Mouse (Mus musculus): ENCODE measurements around the gene Swsap1. TPM values are rescaled to one million over a fixed set of nuclear protein-coding genes. Genes with fewer than 3 reads are reported as not detected.
A peak's percentile ranks its signal among the peaks of the same experiment; 100 is the strongest.

Swsap1 gene
- polyA plus RNA-seq, 1 experiment from 2014 or later: 11.7 TPM

- peak overlapping the region; percentile 85 for H3K27ac ChIP-seq (ENCODE audit: low read depth)
- H3K4me2 ChIP-seq (ENCODE audit: low read length): peak overlapping the region; percentile 61
- peak overlapping the region; percentile 73 for H3K4me3 ChIP-seq (ENCODE audit: low read depth, low read length)
- no peaks in the 10 kb centered on the region; the same call in 1 of the 2 replicates for H3K4me1 ChIP-seq (replicated peaks; ENCODE audit: control insufficient read depth, insufficient read depth, low read length)
- DNase-seq (ENCODE audit: low spot score) (no peak), ATAC-seq (replicated peaks; ENCODE audit: low FRiP score, low TSS enrichment, low read depth) (peak; percentile 65)
- WGBS: 2% methylated on average over 18 of the region's 18 CpGs
- H3K9me3 ChIP-seq (ENCODE audit: control insufficient read depth, low read length): no peaks in the 10 kb centered on the region
- peaks cover 9% of the 10 kb centered on the region for H3K27me3 ChIP-seq (replicated peaks; ENCODE audit: control insufficient read depth, insufficient read depth, low read length)
- peak overlapping the region; percentile 79 for H3K9ac ChIP-seq (ENCODE audit: low read length)
- H3K36me3 ChIP-seq (ENCODE audit: control insufficient read depth, insufficient read depth, low read length): no peaks in the 10 kb centered on the region
Observed at GRCm38 (mm10) chr9:21955225-21955569, 358 bp upstream of the Swsap1 start.

GRCm38 (mm10) chr9:21958372-21958771 lies 2.8 kb downstream of the Swsap1 start:
- no peak overlapping the region for H3K27ac ChIP-seq (ENCODE audit: low read depth)
- no peaks in the 10 kb centered on the region for H3K9me3 ChIP-seq (ENCODE audit: control insufficient read depth, low read length)
- ATAC-seq (replicated peaks; ENCODE audit: low FRiP score, low TSS enrichment, low read depth): no peak
- H3K9ac ChIP-seq (ENCODE audit: low read length): no peak overlapping the region
- H3K27me3 ChIP-seq (replicated peaks; ENCODE audit: control insufficient read depth, insufficient read depth, low read length): peaks cover 39% of the 10 kb centered on the region
- H3K36me3 ChIP-seq (ENCODE audit: control insufficient read depth, insufficient read depth, low read length): no peaks in the 10 kb centered on the region
- WGBS: 80% methylated on average over 5 of the region's 5 CpGs
- H3K4me1 ChIP-seq (replicated peaks; ENCODE audit: control insufficient read depth, insufficient read depth, low read length): peaks cover 12% of the 10 kb centered on the region; the same call in 1 of the 2 replicates
- H3K4me2 ChIP-seq (ENCODE audit: low read length): no peak overlapping the region
- no peak overlapping the region for H3K4me3 ChIP-seq (ENCODE audit: low read depth, low read length)
- no peak for DNase-seq (ENCODE audit: low spot score)

- ATAC-seq (replicated peaks; ENCODE audit: low FRiP score, low TSS enrichment, low read depth) (no peak), DNase-seq (ENCODE audit: low spot score) (no peak)
- H3K27ac ChIP-seq (ENCODE audit: low read depth): no peak overlapping the region
- WGBS: 88% methylated on average over 7 of the region's 7 CpGs
- H3K9ac ChIP-seq (ENCODE audit: low read length): no peak overlapping the region
- no peaks in the 10 kb centered on the region for H3K9me3 ChIP-seq (ENCODE audit: control insufficient read depth, low read length)
- H3K36me3 ChIP-seq (ENCODE audit: control insufficient read depth, insufficient read depth, low read length): no peaks in the 10 kb centered on the region
- no peak overlapping the region for H3K4me2 ChIP-seq (ENCODE audit: low read length)
- H3K4me3 ChIP-seq (ENCODE audit: low read depth, low read length): no peak overlapping the region
- peaks cover 15% of the 10 kb centered on the region; the same call in 1 of the 2 replicates for H3K4me1 ChIP-seq (replicated peaks; ENCODE audit: control insufficient read depth, insufficient read depth, low read length)
- H3K27me3 ChIP-seq (replicated peaks; ENCODE audit: control insufficient read depth, insufficient read depth, low read length): peaks cover 43% of the 10 kb centered on the region
Observed at GRCm38 (mm10) chr9:21959244-21959643, 3.7 kb downstream of the Swsap1 start.

GRCm38 (mm10) chr9:21960135-21960534 lies 4.6 kb downstream of the Swsap1 start:
- peaks cover 43% of the 10 kb centered on the region for H3K27me3 ChIP-seq (replicated peaks; ENCODE audit: control insufficient read depth, insufficient read depth, low read length)
- H3K27ac ChIP-seq (ENCODE audit: low read depth): no peak overlapping the region
- H3K9ac ChIP-seq (ENCODE audit: low read length): no peak overlapping the region
- no peaks in the 10 kb centered on the region for H3K9me3 ChIP-seq (ENCODE audit: control insufficient read depth, low read length)
- H3K4me2 ChIP-seq (ENCODE audit: low read length): 0 out of 2 replicates have a peak overlapping the region, but pooled peaks have one; percentile 4
- ATAC-seq (replicated peaks; ENCODE audit: low FRiP score, low TSS enrichment, low read depth) (no peak), DNase-seq (ENCODE audit: low spot score) (no peak)
- H3K4me3 ChIP-seq (ENCODE audit: low read depth, low read length): no peak overlapping the region
- peaks cover 15% of the 10 kb centered on the region; the same call in 1 of the 2 replicates for H3K4me1 ChIP-seq (replicated peaks; ENCODE audit: control insufficient read depth, insufficient read depth, low read length)
- H3K36me3 ChIP-seq (ENCODE audit: control insufficient read depth, insufficient read depth, low read length): no peaks in the 10 kb centered on the region
- 43% methylated on average over 9 of the region's 9 CpGs for WGBS

- 14% methylated on average over 26 of the region's 26 CpGs for WGBS
- peaks cover 43% of the 10 kb centered on the region for H3K27me3 ChIP-seq (replicated peaks; ENCODE audit: control insufficient read depth, insufficient read depth, low read length)
- no peaks in the 10 kb centered on the region for H3K9me3 ChIP-seq (ENCODE audit: control insufficient read depth, low read length)
- peaks cover 15% of the 10 kb centered on the region; the same call in 1 of the 2 replicates for H3K4me1 ChIP-seq (replicated peaks; ENCODE audit: control insufficient read depth, insufficient read depth, low read length)
- no peak overlapping the region for H3K4me3 ChIP-seq (ENCODE audit: low read depth, low read length)
- no peak overlapping the region for H3K27ac ChIP-seq (ENCODE audit: low read depth)
- no peak for ATAC-seq (replicated peaks; ENCODE audit: low FRiP score, low TSS enrichment, low read depth)
- H3K9ac ChIP-seq (ENCODE audit: low read length): no peak overlapping the region
- H3K36me3 ChIP-seq (ENCODE audit: control insufficient read depth, insufficient read depth, low read length): no peaks in the 10 kb centered on the region
- DNase-seq (ENCODE audit: low spot score): peak; percentile 64
- no peak overlapping the region for H3K4me2 ChIP-seq (ENCODE audit: low read length)
Observed at GRCm38 (mm10) chr9:21960558-21961208, 5.1 kb downstream of the Swsap1 start.

- no peak overlapping the region for H3K27ac ChIP-seq (ENCODE audit: low read depth)
- no peak overlapping the region for H3K9ac ChIP-seq (ENCODE audit: low read length)
- no peaks in the 10 kb centered on the region for H3K36me3 ChIP-seq (ENCODE audit: control insufficient read depth, insufficient read depth, low read length)
Observed at GRCm38 (mm10) chr9:21961366-21961980, 5.9 kb downstream of the Swsap1 start.

GRCm38 (mm10) chr9:21962010-21962409 lies 6.5 kb downstream of the Swsap1 start:
- ATAC-seq (replicated peaks; ENCODE audit: low FRiP score, low TSS enrichment, low read depth) (no peak), DNase-seq (ENCODE audit: low spot score) (peak; percentile 56)
- H3K9me3 ChIP-seq (ENCODE audit: control insufficient read depth, low read length): no peaks in the 10 kb centered on the region
- no peak overlapping the region for H3K27ac ChIP-seq (ENCODE audit: low read depth)
- H3K4me3 ChIP-seq (ENCODE audit: low read depth, low read length): peak overlapping the region; percentile 42
- H3K9ac ChIP-seq (ENCODE audit: low read length): no peak overlapping the region; the same call in 1 of the 2 replicates
- no peaks in the 10 kb centered on the region for H3K36me3 ChIP-seq (ENCODE audit: control insufficient read depth, insufficient read depth, low read length)
- WGBS: under 1% methylated on average over 15 of the region's 15 CpGs
- H3K4me1 ChIP-seq (replicated peaks; ENCODE audit: control insufficient read depth, insufficient read depth, low read length): peaks cover 15% of the 10 kb centered on the region; the same call in 1 of the 2 replicates
- H3K4me2 ChIP-seq (ENCODE audit: low read length): peak overlapping the region; percentile 88
- peaks cover 43% of the 10 kb centered on the region for H3K27me3 ChIP-seq (replicated peaks; ENCODE audit: control insufficient read depth, insufficient read depth, low read length)

More at GRCm38 (mm10) chr9:21961366-21961980, 5.9 kb downstream of the Swsap1 start:
- peaks cover 43% of the 10 kb centered on the region for H3K27me3 ChIP-seq (replicated peaks; ENCODE audit: control insufficient read depth, insufficient read depth, low read length)
- 1% methylated on average over 35 of the region's 35 CpGs for whole genome bisulfite sequencing
- H3K4me1 ChIP-seq (replicated peaks; ENCODE audit: control insufficient read depth, insufficient read depth, low read length): peaks cover 15% of the 10 kb centered on the region; the same call in 1 of the 2 replicates
- peak overlapping the region; percentile 88 for H3K4me2 ChIP-seq (ENCODE audit: low read length)
- peak overlapping the region; percentile 42 for H3K4me3 ChIP-seq (ENCODE audit: low read depth, low read length)
- DNase-seq (ENCODE audit: low spot score) (no peak), ATAC-seq (replicated peaks; ENCODE audit: low FRiP score, low TSS enrichment, low read depth) (no peak)
- no peaks in the 10 kb centered on the region for H3K9me3 ChIP-seq (ENCODE audit: control insufficient read depth, low read length)

GRCm38 (mm10) chr9:21962416-21963059 lies 7.0 kb downstream of the Swsap1 start:
- Histone ChIP-seq H3K4me3 (ENCODE audit: low read depth, low read length) (peak overlapping the region; percentile 42), H3K9me3 (ENCODE audit: control insufficient read depth, low read length) (no peaks in the 10 kb centered on the region), H3K4me2 (ENCODE audit: low read length) (peak overlapping the region; percentile 88), H3K27me3 (replicated peaks; ENCODE audit: control insufficient read depth, insufficient read depth, low read length) (peaks cover 43% of the 10 kb centered on the region), H3K9ac (ENCODE audit: low read length) (no peak overlapping the region; the same call in 1 of the 2 replicates), H3K27ac (ENCODE audit: low read depth) (no peak overlapping the region), H3K36me3 (ENCODE audit: control insufficient read depth, insufficient read depth, low read length) (no peaks in the 10 kb centered on the region), H3K4me1 (replicated peaks; ENCODE audit: control insufficient read depth, insufficient read depth, low read length) (peaks cover 15% of the 10 kb centered on the region; the same call in 1 of the 2 replicates)
- peak; percentile 75 for DNase-seq (ENCODE audit: low spot score)
- WGBS: 3% methylated on average over 34 of the region's 34 CpGs
- peak; percentile 79 for ATAC-seq (replicated peaks; ENCODE audit: low FRiP score, low TSS enrichment, low read depth)

Data from intestine, embryonic 14.5 days (tissue).